34 mouse cellular contexts compared by ENCODE assay signal in genomic region chr1:95528726-95529125, GRCm38 (mm10).
DNase-seq lines count a peak whose midpoint lies in the region; ATAC-seq lines count a peak whose summit lies in the region.
"Had no signal": no experiment of that assay in that cellular context is flagged by ENCODE, and none has a peak within 500 bp of the region (broad histone marks: within the 10 kb centered on the region; RNA-seq: fewer than 3 reads in every experiment).

No protein-coding gene starts in this region.

- no peaks in the 10 kb centered on the region for H3K9me3 ChIP-seq in forebrain, embryonic 14.5 days (replicated peaks; ENCODE audit: control insufficient read depth, low read length)
- no peaks in the 10 kb centered on the region for H3K9me3 ChIP-seq in forebrain, embryonic 16.5 days (ENCODE audit: control insufficient read depth, low read length)
- H3K9me3 ChIP-seq: forebrain, embryonic 13.5 days; G1E; hindbrain, embryonic 10.5 days; hindbrain, embryonic 15.5 days; kidney, embryonic 15.5 days; liver, embryonic 15.5 days; midbrain, embryonic 13.5 days had no signal

- H3K9ac ChIP-seq in forebrain, embryonic 14.5 days (ENCODE audit: low read length), result no peak overlapping the region
- no peak overlapping the region for H3K9ac ChIP-seq in forebrain, embryonic 16.5 days (replicated peaks; ENCODE audit: low read depth, low read length)
- H3K9ac ChIP-seq: forebrain, embryonic 13.5 days; hindbrain, embryonic 15.5 days; kidney, embryonic 15.5 days; liver, embryonic 15.5 days; midbrain, embryonic 13.5 days had no signal

- H3K27me3 ChIP-seq in forebrain, embryonic 14.5 days (replicated peaks; ENCODE audit: control insufficient read depth, insufficient read depth, low read length), result no peaks in the 10 kb centered on the region
- no peaks in the 10 kb centered on the region for H3K27me3 ChIP-seq in forebrain, embryonic 16.5 days (replicated peaks; ENCODE audit: control insufficient read depth, insufficient read depth, low read length)
- H3K27me3 ChIP-seq: forebrain, embryonic 13.5 days; hindbrain, embryonic 15.5 days; kidney, embryonic 15.5 days; liver, embryonic 15.5 days; midbrain, embryonic 13.5 days; Patski had no signal

- no peak overlapping the region for H3K4me3 ChIP-seq in forebrain, embryonic 14.5 days (ENCODE audit: low read depth, low read length)
- no peak overlapping the region for H3K4me3 ChIP-seq in forebrain, embryonic 16.5 days (replicated peaks; ENCODE audit: low read length)
- H3K4me3 ChIP-seq: forebrain, embryonic 13.5 days; gastrocnemius, adult 2 months; heart, adult 2 months; hindbrain, embryonic 10.5 days; hindbrain, embryonic 15.5 days; kidney, embryonic 15.5 days; layer of hippocampus, adult 2 months; left cerebral cortex, adult 2 months; liver, embryonic 15.5 days; midbrain, embryonic 13.5 days had no signal

- H3K4me1 ChIP-seq in forebrain, embryonic 14.5 days (ENCODE audit: control insufficient read depth, insufficient read depth, low read length), result no peaks in the 10 kb centered on the region
- no peaks in the 10 kb centered on the region for H3K4me1 ChIP-seq in forebrain, embryonic 16.5 days (replicated peaks; ENCODE audit: control insufficient read depth, insufficient read depth, low read length)
- H3K4me1 ChIP-seq: forebrain, embryonic 13.5 days; hindbrain, embryonic 10.5 days; hindbrain, embryonic 15.5 days; kidney, embryonic 15.5 days; liver, embryonic 15.5 days; midbrain, embryonic 13.5 days had no signal

- H3K36me3 ChIP-seq in forebrain, embryonic 14.5 days (ENCODE audit: control insufficient read depth, insufficient read depth, low read length), result no peaks in the 10 kb centered on the region
- no peaks in the 10 kb centered on the region for H3K36me3 ChIP-seq in forebrain, embryonic 16.5 days (ENCODE audit: control insufficient read depth, insufficient read depth)
- H3K36me3 ChIP-seq: G1E; hindbrain, embryonic 10.5 days; hindbrain, embryonic 15.5 days; kidney, embryonic 15.5 days; liver, embryonic 15.5 days; midbrain, embryonic 13.5 days had no signal

- WGBS in forebrain, embryonic 14.5 days, result 25% methylated on average over 4 of the region's 4 CpGs
- WGBS in forebrain, embryonic 16.5 days, result 29% methylated on average over 4 of the region's 4 CpGs

- DNase-seq in forebrain, embryonic 14.5 days (ENCODE audit: low spot score), result peak; percentile 14
- DNase-seq in lung, postnatal 36 days, result peak; percentile 18
- DNase-seq in lung, adult 18-20 months, result no peak
- no peak for DNase-seq in thymus, adult 18-20 months
- no peak for DNase-seq in cerebellum, adult 8-10 months
- DNase-seq in kidney, adult 9 months, result no peak
- DNase-seq: adrenal gland, postnatal 14 days; cerebellum, adult 18-20 months; cerebellum, postnatal 14 days; gastrocnemius, adult 2 months; gastrocnemius, postnatal 36 days; heart, adult 2 months; heart, postnatal 14 days; kidney, adult 11 months; kidney, postnatal 36 days; lung, postnatal 10 days; right cerebral cortex, adult 18-20 months; spleen, adult 18-20 months; thymus, adult 2 months; thymus, postnatal 36 days had no signal

- ATAC-seq in forebrain, embryonic 14.5 days, result no peak
- ATAC-seq in forebrain, embryonic 16.5 days, result no peak
- ATAC-seq in monocyte, adult 5-6 weeks (replicated peaks; ENCODE audit: insufficient number of reproducible peaks, low FRiP score, low TSS enrichment, poor library complexity, severe bottlenecking), result peak; percentile 94
- ATAC-seq: forebrain, embryonic 13.5 days; inflammation-experienced regulatory T-cells, adult 6 months; midbrain, embryonic 13.5 days; Patski had no signal

- no peak overlapping the region for H3K4me2 ChIP-seq in forebrain, embryonic 14.5 days (ENCODE audit: low read length)
- no peak overlapping the region for H3K4me2 ChIP-seq in forebrain, embryonic 16.5 days (ENCODE audit: low read length)
- H3K4me2 ChIP-seq: forebrain, embryonic 13.5 days; hindbrain, embryonic 15.5 days; kidney, embryonic 15.5 days; liver, embryonic 15.5 days; midbrain, embryonic 13.5 days had no signal

- H3K27ac ChIP-seq in forebrain, embryonic 14.5 days (ENCODE audit: low read depth, low read length), result no peak overlapping the region
- H3K27ac ChIP-seq in forebrain, embryonic 16.5 days (ENCODE audit: low read length), result no peak overlapping the region
- H3K27ac ChIP-seq: forebrain, embryonic 13.5 days; gastrocnemius, adult 2 months; heart, adult 2 months; hindbrain, embryonic 10.5 days; hindbrain, embryonic 15.5 days; kidney, embryonic 15.5 days; layer of hippocampus, adult 2 months; left cerebral cortex, adult 2 months; liver, embryonic 15.5 days; midbrain, embryonic 13.5 days; stomach, postnatal 0 days had no signal

Comparison
In these comparisons a context has a peak if more than half of its experiments do, and no peak if none do; other contexts are left out.
1. DNase-seq: peak in forebrain, embryonic 14.5 days (single experiment) and lung, postnatal 36 days (single experiment); none in lung, adult 18-20 months (0 of 2), thymus, adult 18-20 months (0 of 2), cerebellum, adult 8-10 months (single experiment) and kidney, adult 9 months (single experiment).